Mouse (Mus musculus) intestine, postnatal 0 days (tissue): Measurements from ENCODE around the gene Psmc3ip. TPM values are rescaled to one million over a fixed set of nuclear protein-coding genes. Genes with fewer than 3 reads are reported as not detected.

Source experiments
- ATAC-seq: fragments of 200-750 bp; cut with Nextera tagmentation; 2 replicates; pipeline ENCODE4 v1.8.0; 2017; ENCODE audit warnings: mild to moderate bottlenecking, moderate TSS enrichment, moderate library complexity
- H3K27ac ChIP-seq: fragments of 300-500 bp; sonication (generic); 2 replicates; pipeline ENCODE4 v1.5.1; 2014; ENCODE audit warnings: mild to moderate bottlenecking, low read depth, low read length, moderate library complexity
- H3K27me3 ChIP-seq: fragments of 300-500 bp; sonication (generic); replicated peaks from 2 replicates; pipeline ENCODE4 v1.6.1; 2014; ENCODE audit warnings: low read length, mixed read lengths; ENCODE audit not compliant: control insufficient read depth, insufficient read depth
- H3K36me3 ChIP-seq: fragments of 300-500 bp; sonication (generic); 2 replicates; pipeline ENCODE4 v1.6.1; 2014; ENCODE audit warnings: mild to moderate bottlenecking, moderate library complexity; ENCODE audit not compliant: control insufficient read depth, insufficient read depth
- H3K4me1 ChIP-seq: fragments of 300-500 bp; sonication (generic); replicated peaks from 2 replicates; pipeline ENCODE4 v1.6.1; 2014; ENCODE audit warnings: antibody characterized with exemption, low read length, mixed read lengths; ENCODE audit not compliant: control insufficient read depth, insufficient read depth
- H3K4me2 ChIP-seq: fragments of 300-500 bp; sonication (generic); replicated peaks from 2 replicates; pipeline ENCODE4 v1.6.1; 2014; ENCODE audit warnings: low read depth, mild to moderate bottlenecking, moderate library complexity
- H3K4me3 ChIP-seq: fragments of 300-500 bp; sonication (generic); 2 replicates; pipeline ENCODE4 v1.5.1; 2014; ENCODE audit warnings: low read depth, low read length
- H3K9ac ChIP-seq: fragments of 300-500 bp; sonication (generic); 2 replicates; pipeline ENCODE4 v1.6.1; 2014; ENCODE audit warnings: mild to moderate bottlenecking, low read depth, low read length
- H3K9me3 ChIP-seq: fragments of 300-500 bp; sonication (generic); 2 replicates; pipeline ENCODE4 v1.6.1; 2016; ENCODE audit warnings: mixed run types; ENCODE audit not compliant: control insufficient read depth
- CTCF ChIP-seq: sonication (generic); IDR thresholded peaks from 2 replicates; pipeline ENCODE4 v1.5.1; 2016; ENCODE audit warnings: low read depth, mild to moderate bottlenecking, control low read depth, antibody characterized with exemption, moderate library complexity
- WGBS: fragments of 180-500 bp; shearing (Covaris S2); extraction: QIAGEN DNeasy Blood & Tissue Kit; methylation state at CpG from one replicate; pipeline ENCODE4 v1.1.7; 2014; 5-methylcytosine and 5-hydroxymethylcytosine counted together
- polyA plus RNA-seq: library from polyadenylated mRNA; unstranded; fragments of >200 nt; fragmentation: Nextera tagmentation; extraction: Ambion mirVana; gene quantifications from 2 replicates; pipeline ENCODE4 v1.2.1, GENCODE M21; 2015

Psmc3ip gene
- polyA plus RNA-seq, 1 experiment from 2014 or later: 9.1 TPM

DNA sequence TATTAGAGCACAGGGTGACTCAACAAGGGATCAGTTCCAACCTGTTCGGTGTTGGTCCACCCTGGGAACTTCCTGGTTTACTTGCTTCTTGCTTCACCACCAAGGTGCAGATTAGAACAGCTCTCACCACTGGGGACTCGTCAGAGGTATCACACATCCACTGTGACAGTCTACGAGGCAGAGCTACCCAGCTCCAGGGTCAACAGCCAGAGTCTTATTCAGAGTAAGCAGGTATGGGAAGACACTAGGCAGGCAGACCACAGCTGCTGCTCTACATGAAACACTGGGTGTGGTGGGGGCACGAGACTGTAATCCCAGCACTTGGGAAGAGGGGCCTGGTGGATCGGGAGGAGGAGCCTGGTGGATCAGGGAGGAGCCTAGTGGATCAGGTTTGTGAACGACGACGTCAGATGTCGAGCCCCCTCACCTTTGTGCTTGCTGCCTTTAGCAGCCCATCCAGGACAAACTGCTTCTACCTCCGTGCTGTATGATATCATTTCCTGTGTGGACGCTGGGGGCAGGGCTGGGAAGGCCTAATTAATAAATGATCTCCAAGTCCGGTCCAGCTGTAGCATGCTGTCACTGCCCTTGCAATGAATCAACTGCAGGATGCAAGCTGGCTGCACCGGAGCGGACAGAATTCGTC is 43.4 kb upstream of the Psmc3ip start:
- Histone ChIP-seq H3K27ac (no peak overlapping the region), H3K4me3 (no peak overlapping the region), H3K4me1 (peaks cover 6% of the 10 kb centered on the region; the same call in 1 of the 2 replicates), H3K9ac (no peak overlapping the region), H3K36me3 (no peaks in the 10 kb centered on the region), H3K4me2 (peak overlapping the region; percentile 38), H3K9me3 (no peaks in the 10 kb centered on the region), H3K27me3 (peaks cover 12% of the 10 kb centered on the region)
- TF ChIP-seq CTCF: no peak
- peak; percentile 52; the same call in 1 of the 2 replicates for ATAC-seq
- 22% methylated on average over 15 of the region's 15 CpGs for WGBS

DNA sequence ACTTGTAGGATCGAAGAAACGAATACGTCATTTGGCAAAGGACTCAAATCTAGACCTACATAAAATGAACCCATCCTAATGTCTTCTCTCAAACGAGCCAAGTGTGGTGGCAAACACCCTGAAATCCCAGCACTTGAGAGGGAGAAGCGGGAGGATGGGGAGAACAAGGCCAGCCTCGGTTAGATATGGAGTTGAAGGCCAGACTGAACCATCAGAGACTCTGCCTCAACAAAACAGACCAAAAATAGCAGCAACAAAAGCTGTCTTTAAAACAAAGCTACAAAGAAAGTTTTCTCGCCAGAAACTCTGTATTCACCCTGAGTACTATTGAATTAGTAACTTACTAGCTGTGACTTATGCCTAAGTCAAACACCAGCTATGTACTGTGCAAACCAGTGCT is 41.8 kb upstream of the Psmc3ip start:
- Histone ChIP-seq H3K9me3 (no peaks in the 10 kb centered on the region), H3K36me3 (no peaks in the 10 kb centered on the region), H3K27me3 (peaks cover 12% of the 10 kb centered on the region), H3K27ac (no peak overlapping the region), H3K9ac (no peak overlapping the region), H3K4me1 (peaks cover 6% of the 10 kb centered on the region; the same call in 1 of the 2 replicates), H3K4me2 (no peak overlapping the region), H3K4me3 (no peak overlapping the region)
- WGBS: 73% methylated on average over 7 of the region's 7 CpGs
- ATAC-seq: no peak
- TF ChIP-seq CTCF: no peak

DNA sequence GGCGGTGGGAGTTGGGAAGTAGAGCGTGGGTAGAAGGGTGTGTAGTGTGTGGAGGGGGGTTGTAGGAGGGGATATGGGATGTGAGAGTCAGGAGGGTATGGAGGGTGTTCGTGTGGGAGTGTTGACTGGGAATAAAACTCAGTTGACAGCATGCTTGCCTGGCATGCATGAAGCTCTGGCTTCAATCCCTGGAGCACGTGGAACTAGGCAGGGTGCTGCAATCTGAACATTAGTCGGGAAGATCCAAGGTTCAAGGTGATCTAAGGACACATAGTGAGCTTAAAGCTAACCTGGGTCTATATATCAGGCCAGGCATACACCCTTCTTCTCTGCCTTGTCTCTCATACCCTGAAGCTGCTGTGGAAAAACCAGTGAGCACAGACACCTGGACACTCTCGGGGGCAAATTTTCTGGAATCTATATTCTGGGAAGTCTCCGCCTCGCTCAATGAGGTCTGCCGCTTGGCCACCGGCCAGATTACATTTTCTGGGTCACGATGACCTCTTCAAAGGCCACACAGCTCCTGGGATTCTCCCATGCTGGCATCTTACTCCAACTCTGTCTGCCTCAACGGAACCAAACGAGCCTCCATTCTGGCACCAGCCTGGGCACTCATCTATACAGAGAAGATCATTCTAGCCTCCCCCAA is 39.1 kb upstream of the Psmc3ip start:
- H3K27ac ChIP-seq: no peak overlapping the region
- no peak overlapping the region for H3K4me3 ChIP-seq
- H3K9ac ChIP-seq: no peak overlapping the region
- no peak overlapping the region for H3K4me2 ChIP-seq
- no peak for ATAC-seq
- no peaks in the 10 kb centered on the region for H3K36me3 ChIP-seq
- H3K9me3 ChIP-seq: no peaks in the 10 kb centered on the region
- 73% methylated on average over 13 of the region's 13 CpGs for WGBS
- H3K4me1 ChIP-seq: peaks cover 11% of the 10 kb centered on the region
- TF ChIP-seq CTCF: no peak
- no peaks in the 10 kb centered on the region for H3K27me3 ChIP-seq

- Histone ChIP-seq H3K27ac (no peak overlapping the region), H3K9ac (no peak overlapping the region), H3K9me3 (no peaks in the 10 kb centered on the region), H3K4me1 (peaks cover 5% of the 10 kb centered on the region; the same call in 1 of the 2 replicates), H3K4me3 (no peak overlapping the region), H3K36me3 (no peaks in the 10 kb centered on the region), H3K4me2 (no peak overlapping the region), H3K27me3 (no peaks in the 10 kb centered on the region)
- ATAC-seq: no peak
- WGBS: 54% methylated on average over 12 of the region's 12 CpGs
- no peak for TF ChIP-seq CTCF
Measured at GRCm38 (mm10) chr11:101133037-101133436, 37.8 kb upstream of the Psmc3ip start.

GRCm38 (mm10) chr11:101131701-101132100 is 36.5 kb upstream of the Psmc3ip start:
- Histone ChIP-seq H3K27me3 (no peaks in the 10 kb centered on the region), H3K27ac (no peak overlapping the region), H3K9me3 (no peaks in the 10 kb centered on the region), H3K36me3 (peaks cover under 1% of the 10 kb centered on the region; the same call in 1 of the 2 replicates), H3K4me1 (peaks cover 5% of the 10 kb centered on the region; the same call in 1 of the 2 replicates), H3K4me2 (no peak overlapping the region), H3K9ac (no peak overlapping the region), H3K4me3 (no peak overlapping the region)
- TF ChIP-seq CTCF: peak; percentile 64
- ATAC-seq: no peak
- 82% methylated on average over 6 of the region's 6 CpGs for WGBS

- Histone ChIP-seq H3K9ac (no peak overlapping the region), H3K4me3 (no peak overlapping the region), H3K27me3 (no peaks in the 10 kb centered on the region), H3K27ac (no peak overlapping the region), H3K4me2 (no peak overlapping the region), H3K4me1 (peaks cover 5% of the 10 kb centered on the region; the same call in 1 of the 2 replicates), H3K9me3 (no peaks in the 10 kb centered on the region), H3K36me3 (peaks cover 5% of the 10 kb centered on the region)
- TF ChIP-seq CTCF: no peak
- ATAC-seq: no peak
- 85% methylated on average over 2 of the region's 2 CpGs for WGBS
Measured at GRCm38 (mm10) chr11:101131187-101131586, 36.0 kb upstream of the Psmc3ip start.
